Mouse (Mus musculus) embryonic fibroblast, embryonic 13.5 days (primary cell): ENCODE results near the gene Dusp1.

Source experiments
- CTCF ChIP-seq: IDR thresholded peaks from 2 replicates; pipeline ENCODE4 v1.5.1; 2011; ENCODE audit warnings: mild to moderate bottlenecking, control low read depth, low read length, moderate library complexity, borderline replicate concordance; ENCODE audit not compliant: insufficient read depth
- POLR2A ChIP-seq: IDR thresholded peaks from 2 replicates; pipeline ENCODE4 v1.6.1; 2011; ENCODE audit warnings: low read depth, mild to moderate bottlenecking, control low read depth, low read length, moderate library complexity

- no peak for TF ChIP-seq CTCF
- TF ChIP-seq POLR2A: no peak
Measured at GRCm38 (mm10) chr17:26608348-26608747, 46.4 kb upstream of the Dusp1 start.
